Mouse (Mus musculus): ENCODE data around the gene Scg5. TPM values are rescaled to one million over a fixed set of nuclear protein-coding genes. Genes with fewer than 3 reads are reported as not detected.

Gene Scg5
- polyA plus RNA-seq, 1 experiment from 2014 or later: 224 TPM

DNA sequence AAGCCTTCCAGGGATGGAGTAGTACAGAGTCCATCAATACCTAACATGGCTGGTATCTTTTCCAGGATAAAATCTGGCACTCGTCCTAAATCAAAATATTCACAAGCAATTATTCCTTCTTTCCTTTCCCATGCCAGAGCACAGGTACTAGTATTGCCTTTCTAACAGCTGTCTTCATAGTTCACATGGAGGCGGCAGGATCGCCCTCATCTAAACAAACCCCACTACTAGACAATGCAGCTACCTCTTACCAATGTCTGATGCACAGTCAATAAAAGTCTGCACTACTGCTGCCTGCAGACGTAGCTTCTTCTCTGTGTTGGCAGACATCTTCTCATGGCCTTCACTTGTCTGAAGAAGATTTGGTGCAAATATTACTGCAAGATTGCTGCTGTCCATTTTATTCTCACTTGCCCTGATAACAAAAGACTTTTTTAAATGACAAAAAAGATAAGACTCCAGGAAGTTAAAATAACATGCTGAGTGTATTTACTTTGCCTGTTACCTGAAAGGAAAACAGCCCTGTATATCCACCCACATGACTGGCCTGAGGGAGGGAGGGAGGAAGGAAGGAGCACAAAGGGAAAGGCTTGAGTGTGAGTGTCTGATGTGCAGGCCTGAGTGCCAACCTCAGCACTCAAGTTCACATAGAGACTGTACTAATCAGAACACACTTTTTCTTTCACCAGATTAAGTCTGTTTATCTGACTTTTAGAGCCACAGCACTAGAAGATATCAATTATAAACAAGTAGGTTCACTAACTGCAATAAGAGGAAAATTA is 12.9 kb upstream of the Scg5 start:
- ATAC-seq (no peak), DNase-seq (ENCODE audit: low spot score) (no peak)
- no peak overlapping the region for H3K9ac ChIP-seq (ENCODE audit: low read length)
- no peaks in the 10 kb centered on the region for H3K27me3 ChIP-seq (replicated peaks; ENCODE audit: control insufficient read depth, insufficient read depth, low read length)
- H3K4me1 ChIP-seq (ENCODE audit: control insufficient read depth, insufficient read depth, low read length): no peaks in the 10 kb centered on the region
- H3K4me3 ChIP-seq (ENCODE audit: low read depth, low read length): no peak overlapping the region
- peaks cover 44% of the 10 kb centered on the region for H3K36me3 ChIP-seq (ENCODE audit: control insufficient read depth, insufficient read depth, low read length)
- H3K27ac ChIP-seq (ENCODE audit: low read depth, low read length): no peak overlapping the region
- no peak overlapping the region for H3K4me2 ChIP-seq (ENCODE audit: low read length)
- H3K9me3 ChIP-seq (replicated peaks; ENCODE audit: control insufficient read depth, low read length): no peaks in the 10 kb centered on the region
- 90% methylated on average over 4 of the region's 4 CpGs for WGBS

GRCm38 (mm10) chr2:113839488-113839887 is 10.6 kb upstream of the Scg5 start:
- Histone ChIP-seq H3K4me1 (ENCODE audit: control insufficient read depth, insufficient read depth, low read length) (no peaks in the 10 kb centered on the region), H3K9ac (ENCODE audit: low read length) (no peak overlapping the region), H3K27me3 (replicated peaks; ENCODE audit: control insufficient read depth, insufficient read depth, low read length) (no peaks in the 10 kb centered on the region), H3K9me3 (replicated peaks; ENCODE audit: control insufficient read depth, low read length) (no peaks in the 10 kb centered on the region), H3K4me3 (ENCODE audit: low read depth, low read length) (no peak overlapping the region), H3K4me2 (ENCODE audit: low read length) (no peak overlapping the region), H3K27ac (ENCODE audit: low read depth, low read length) (no peak overlapping the region), H3K36me3 (ENCODE audit: control insufficient read depth, insufficient read depth, low read length) (peaks cover 58% of the 10 kb centered on the region)
- DNase-seq (ENCODE audit: low spot score): no peak
- ATAC-seq: no peak
- 82% methylated on average over 4 of the region's 4 CpGs for WGBS

DNA sequence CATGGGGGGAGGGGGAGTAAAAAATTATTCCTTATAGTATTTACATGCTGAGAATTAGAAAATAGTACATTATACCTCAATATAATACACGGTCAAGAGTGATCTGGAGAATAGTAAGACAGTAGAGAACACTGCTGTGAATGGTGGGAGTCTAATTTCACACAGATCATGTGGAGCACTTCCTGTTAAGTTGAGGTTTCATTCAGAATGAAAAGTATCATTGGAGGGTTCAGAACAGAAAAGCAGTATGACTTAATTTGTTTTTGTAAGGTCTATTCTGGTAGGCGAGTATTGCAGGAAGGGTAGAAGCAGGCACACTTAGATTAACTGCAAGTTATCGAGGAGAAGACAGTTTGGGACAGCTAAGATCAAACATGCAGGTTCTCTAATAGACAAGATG is 6.3 kb upstream of the Scg5 start:
- H3K4me2 ChIP-seq (ENCODE audit: low read length): no peak overlapping the region
- no peak overlapping the region for H3K4me3 ChIP-seq (ENCODE audit: low read depth, low read length)
- DNase-seq (ENCODE audit: low spot score) (no peak), ATAC-seq (no peak)
- H3K9me3 ChIP-seq (replicated peaks; ENCODE audit: control insufficient read depth, low read length): no peaks in the 10 kb centered on the region
- no peaks in the 10 kb centered on the region for H3K4me1 ChIP-seq (ENCODE audit: control insufficient read depth, insufficient read depth, low read length)
- no peak overlapping the region for H3K27ac ChIP-seq (ENCODE audit: low read depth, low read length)
- peaks cover 49% of the 10 kb centered on the region for H3K36me3 ChIP-seq (ENCODE audit: control insufficient read depth, insufficient read depth, low read length)
- no peaks in the 10 kb centered on the region for H3K27me3 ChIP-seq (replicated peaks; ENCODE audit: control insufficient read depth, insufficient read depth, low read length)
- no peak overlapping the region for H3K9ac ChIP-seq (ENCODE audit: low read length)
- WGBS: 89% methylated on average over 3 of the region's 3 CpGs

DNA sequence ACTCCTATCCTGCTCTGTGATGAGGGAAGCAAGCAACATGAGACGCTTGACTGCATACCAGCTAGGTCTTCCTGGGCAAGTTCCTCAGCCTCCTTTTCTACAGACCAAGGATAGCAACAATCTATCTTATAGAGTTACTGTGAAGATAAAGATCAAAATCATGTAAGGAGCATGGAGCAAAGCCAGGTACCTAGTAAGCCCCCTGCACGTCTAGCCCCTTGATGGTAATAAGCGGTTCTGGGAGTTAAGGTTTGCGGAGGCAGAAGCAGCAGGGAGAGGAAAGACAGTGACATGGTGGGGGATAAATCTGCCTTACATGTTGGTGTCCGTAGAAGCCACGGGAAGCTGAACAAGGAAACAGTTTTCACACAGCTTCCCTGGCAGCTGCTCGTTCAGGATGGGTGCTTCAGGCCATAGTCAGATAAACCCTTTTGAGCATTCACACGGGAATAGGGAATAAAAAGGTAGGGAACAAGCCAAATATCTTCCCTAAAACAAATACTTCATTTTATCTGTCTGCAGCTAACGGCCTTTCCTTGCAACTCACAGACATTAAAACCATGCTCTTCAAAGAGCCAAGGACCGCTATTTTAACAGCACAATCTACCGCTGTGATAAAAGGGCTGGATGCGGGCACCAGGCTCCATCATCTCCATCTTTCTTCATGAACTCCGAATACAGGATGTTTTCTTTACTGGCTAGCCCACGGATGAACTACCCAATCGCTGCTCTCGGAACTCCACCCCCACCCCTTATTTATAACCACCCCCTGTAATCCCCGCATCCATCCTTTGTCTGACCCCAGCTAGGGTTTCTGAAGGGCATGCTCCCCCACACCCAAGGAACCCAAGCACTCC is 607 bp downstream of the Scg5 start:
- 3% methylated on average over 17 of the region's 17 CpGs for WGBS
- DNase-seq (ENCODE audit: low spot score): peak; percentile 88
- peak overlapping the region; percentile 69 for H3K4me2 ChIP-seq (ENCODE audit: low read length)
- peak overlapping the region; percentile 83 for H3K9ac ChIP-seq (ENCODE audit: low read length)
- H3K9me3 ChIP-seq (replicated peaks; ENCODE audit: control insufficient read depth, low read length): no peaks in the 10 kb centered on the region
- peak overlapping the region; percentile 55 for H3K4me3 ChIP-seq (ENCODE audit: low read depth, low read length)
- H3K27ac ChIP-seq (ENCODE audit: low read depth, low read length): peak overlapping the region; percentile 98
- peaks cover 24% of the 10 kb centered on the region for H3K4me1 ChIP-seq (ENCODE audit: control insufficient read depth, insufficient read depth, low read length)
- H3K27me3 ChIP-seq (replicated peaks; ENCODE audit: control insufficient read depth, insufficient read depth, low read length): no peaks in the 10 kb centered on the region
- peaks cover 12% of the 10 kb centered on the region for H3K36me3 ChIP-seq (ENCODE audit: control insufficient read depth, insufficient read depth, low read length)
- ATAC-seq: peak; percentile 93

DNA sequence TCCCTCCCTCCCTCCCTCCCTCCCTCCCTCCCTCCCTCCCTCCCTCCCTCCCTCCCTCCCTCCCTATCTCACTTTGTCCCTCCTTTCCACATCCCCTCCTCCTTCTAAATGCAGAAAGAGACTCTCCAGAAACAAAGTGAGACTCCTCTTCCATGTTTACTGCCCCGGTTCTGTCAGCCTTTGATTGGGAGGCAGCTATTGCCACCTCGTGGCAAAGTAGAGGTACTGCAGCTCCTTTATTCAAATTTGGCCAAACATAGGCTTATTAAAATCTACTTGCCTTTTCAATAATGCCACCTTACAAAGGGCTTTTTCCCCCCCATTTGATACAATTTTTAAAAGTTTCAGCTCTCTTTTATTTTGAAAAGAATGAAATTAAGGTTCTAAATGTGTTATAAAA is 5.0 kb downstream of the Scg5 start:
- no peak for ATAC-seq

GRCm38 (mm10) chr2:113822367-113822766 is 6.6 kb downstream of the Scg5 start:
- H3K4me3 ChIP-seq (ENCODE audit: low read depth, low read length): no peak overlapping the region
- 97% methylated on average over 8 of the region's 8 CpGs for WGBS
- no peaks in the 10 kb centered on the region for H3K9me3 ChIP-seq (replicated peaks; ENCODE audit: control insufficient read depth, low read length)
- no peak overlapping the region for H3K9ac ChIP-seq (ENCODE audit: low read length)
- no peak for ATAC-seq
- H3K36me3 ChIP-seq (ENCODE audit: control insufficient read depth, insufficient read depth, low read length): peaks cover 27% of the 10 kb centered on the region
- H3K4me2 ChIP-seq (ENCODE audit: low read length): no peak overlapping the region
- H3K27me3 ChIP-seq (replicated peaks; ENCODE audit: control insufficient read depth, insufficient read depth, low read length): no peaks in the 10 kb centered on the region
- DNase-seq (ENCODE audit: low spot score): no peak
- H3K4me1 ChIP-seq (ENCODE audit: control insufficient read depth, insufficient read depth, low read length): peaks cover 21% of the 10 kb centered on the region
- H3K27ac ChIP-seq (ENCODE audit: low read depth, low read length): no peak overlapping the region

More for the DNA sequence above, 5.0 kb downstream of the Scg5 start:
- H3K9ac ChIP-seq (ENCODE audit: low read length): no peak overlapping the region
- H3K27me3 ChIP-seq (replicated peaks; ENCODE audit: control insufficient read depth, insufficient read depth, low read length): no peaks in the 10 kb centered on the region
- H3K36me3 ChIP-seq (ENCODE audit: control insufficient read depth, insufficient read depth, low read length): peaks cover 25% of the 10 kb centered on the region
- peak; percentile 78 for DNase-seq (ENCODE audit: low spot score)
- peaks cover 22% of the 10 kb centered on the region for H3K4me1 ChIP-seq (ENCODE audit: control insufficient read depth, insufficient read depth, low read length)
- no peak overlapping the region for H3K4me2 ChIP-seq (ENCODE audit: low read length)
- WGBS: 0% methylated on average over 2 of the region's 2 CpGs
- no peak overlapping the region for H3K27ac ChIP-seq (ENCODE audit: low read depth, low read length)
- H3K4me3 ChIP-seq (ENCODE audit: low read depth, low read length): no peak overlapping the region
- no peaks in the 10 kb centered on the region for H3K9me3 ChIP-seq (replicated peaks; ENCODE audit: control insufficient read depth, low read length)

GRCm38 (mm10) chr2:113821176-113821734 is 7.7 kb downstream of the Scg5 start:
- Histone ChIP-seq H3K9me3 (replicated peaks; ENCODE audit: control insufficient read depth, low read length) (no peaks in the 10 kb centered on the region), H3K9ac (ENCODE audit: low read length) (no peak overlapping the region), H3K27me3 (replicated peaks; ENCODE audit: control insufficient read depth, insufficient read depth, low read length) (no peaks in the 10 kb centered on the region), H3K4me3 (ENCODE audit: low read depth, low read length) (no peak overlapping the region), H3K27ac (ENCODE audit: low read depth, low read length) (no peak overlapping the region), H3K4me2 (ENCODE audit: low read length) (no peak overlapping the region), H3K4me1 (ENCODE audit: control insufficient read depth, insufficient read depth, low read length) (peaks cover 9% of the 10 kb centered on the region), H3K36me3 (ENCODE audit: control insufficient read depth, insufficient read depth, low read length) (peaks cover 33% of the 10 kb centered on the region)
- DNase-seq (ENCODE audit: low spot score) (no peak), ATAC-seq (no peak)
- WGBS: 87% methylated on average over 12 of the region's 12 CpGs

DNA sequence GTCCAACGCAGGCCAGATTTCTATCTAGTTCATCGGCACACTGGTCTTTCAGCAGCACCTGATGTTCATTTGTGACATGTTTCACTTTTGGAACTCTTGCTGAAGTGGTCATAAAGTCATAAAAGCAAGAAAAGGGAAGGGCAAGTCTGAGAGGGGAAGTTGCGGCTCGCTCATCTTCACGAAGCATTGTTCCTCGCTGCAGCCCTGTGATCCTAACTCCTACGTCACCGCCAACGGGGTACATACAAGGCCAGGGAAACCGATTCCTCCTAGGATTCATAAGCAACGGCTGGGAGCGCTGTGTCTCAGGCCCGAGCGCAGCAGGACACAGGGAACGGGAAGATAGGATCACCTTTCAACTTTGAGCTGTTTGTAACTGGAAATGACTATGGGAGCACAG is 8.8 kb downstream of the Scg5 start:
- Histone ChIP-seq H3K4me2 (ENCODE audit: low read length) (no peak overlapping the region), H3K4me1 (ENCODE audit: control insufficient read depth, insufficient read depth, low read length) (0 out of 2 replicates have a peak, but pooled peaks cover 3% of the 10 kb centered on the region), H3K9me3 (replicated peaks; ENCODE audit: control insufficient read depth, low read length) (no peaks in the 10 kb centered on the region), H3K4me3 (ENCODE audit: low read depth, low read length) (no peak overlapping the region), H3K27me3 (replicated peaks; ENCODE audit: control insufficient read depth, insufficient read depth, low read length) (no peaks in the 10 kb centered on the region), H3K27ac (ENCODE audit: low read depth, low read length) (no peak overlapping the region), H3K36me3 (ENCODE audit: control insufficient read depth, insufficient read depth, low read length) (peaks cover 30% of the 10 kb centered on the region), H3K9ac (ENCODE audit: low read length) (no peak overlapping the region)
- DNase-seq (ENCODE audit: low spot score) (no peak), ATAC-seq (no peak)
- WGBS: 96% methylated on average over 15 of the region's 15 CpGs

All from forebrain, embryonic 14.5 days (tissue).